Mouse (Mus musculus): ENCODE results near the gene Fam107a.

- no peak for TF ChIP-seq CTCF (IDR thresholded peaks at IDR 0.05; ENCODE audit: borderline replicate concordance, insufficient read depth, low read length)
- TF ChIP-seq POLR2A (IDR thresholded peaks at IDR 0.05; ENCODE audit: low read depth, low read length): no peak
Measured at GRCm38 (mm10) chr14:8334511-8334910, 16.7 kb upstream of the Fam107a start.

Measured in embryonic fibroblast, embryonic 13.5 days (primary cell).